Mouse (Mus musculus) adipocyte (in vitro differentiated cells): ENCODE data around the gene Usp2.

Experiments used
- DNase-seq: peaks from one replicate; pipeline ENCODE4 v3.0.0-alpha.2; 2016; ENCODE audit warnings: low spot score

Gene Usp2

DNA sequence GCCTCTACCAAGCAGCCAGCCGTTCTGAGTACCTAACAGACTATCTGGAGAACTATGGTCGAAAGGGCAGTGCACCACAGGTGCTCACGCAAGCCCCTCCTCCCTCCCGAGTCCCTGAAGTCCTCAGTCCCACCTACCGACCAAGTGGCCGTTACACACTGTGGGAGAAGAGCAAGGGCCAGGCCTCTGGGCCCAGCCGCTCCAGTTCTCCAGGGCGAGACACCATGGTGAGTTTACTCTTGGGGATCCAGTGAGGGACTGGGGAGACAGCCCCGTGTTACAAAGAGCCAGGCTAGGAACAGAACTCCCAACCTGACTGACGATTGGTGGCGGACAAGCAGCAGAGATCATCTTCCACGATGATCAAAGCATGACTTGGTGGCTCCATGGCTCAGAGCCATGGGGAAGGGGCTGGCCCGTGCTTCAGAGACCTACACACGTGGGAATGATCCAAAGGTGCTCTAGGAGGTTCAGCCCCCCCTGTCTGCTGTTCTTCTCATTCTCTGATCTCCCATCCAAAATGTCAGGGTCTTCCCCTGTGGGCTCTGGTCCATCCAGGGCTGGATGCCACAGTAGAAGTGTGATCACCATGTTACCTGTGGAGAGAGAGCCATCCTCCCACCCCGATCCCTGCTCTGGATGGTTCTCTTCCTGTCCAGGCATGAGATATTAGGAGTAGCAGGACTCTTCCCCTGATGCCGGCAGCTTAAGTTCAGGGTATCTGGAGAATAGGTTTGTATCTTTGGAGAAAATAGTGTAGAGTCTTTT lies 9.4 kb downstream of the Usp2 start:
- DNase-seq, result no peak

DNA sequence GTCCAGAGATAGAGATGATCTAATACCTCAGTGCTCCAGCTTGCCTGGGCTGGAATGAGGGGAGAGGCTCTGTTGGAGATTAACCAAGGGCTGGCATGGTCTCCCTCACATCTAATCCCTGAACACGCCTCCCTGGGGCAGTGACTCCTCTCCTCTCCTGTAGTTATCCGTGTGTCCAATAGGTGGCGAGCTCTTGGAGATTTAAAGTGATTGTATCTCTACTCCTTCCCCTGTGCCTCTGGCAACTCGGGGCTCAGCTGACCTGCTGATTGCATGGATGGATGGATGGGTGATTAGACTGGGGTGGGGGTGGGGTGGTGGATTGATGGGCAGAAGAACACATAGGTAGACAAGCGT lies 9.9 kb downstream of the Usp2 start:
- DNase-seq, result peak; percentile 77

DNA sequence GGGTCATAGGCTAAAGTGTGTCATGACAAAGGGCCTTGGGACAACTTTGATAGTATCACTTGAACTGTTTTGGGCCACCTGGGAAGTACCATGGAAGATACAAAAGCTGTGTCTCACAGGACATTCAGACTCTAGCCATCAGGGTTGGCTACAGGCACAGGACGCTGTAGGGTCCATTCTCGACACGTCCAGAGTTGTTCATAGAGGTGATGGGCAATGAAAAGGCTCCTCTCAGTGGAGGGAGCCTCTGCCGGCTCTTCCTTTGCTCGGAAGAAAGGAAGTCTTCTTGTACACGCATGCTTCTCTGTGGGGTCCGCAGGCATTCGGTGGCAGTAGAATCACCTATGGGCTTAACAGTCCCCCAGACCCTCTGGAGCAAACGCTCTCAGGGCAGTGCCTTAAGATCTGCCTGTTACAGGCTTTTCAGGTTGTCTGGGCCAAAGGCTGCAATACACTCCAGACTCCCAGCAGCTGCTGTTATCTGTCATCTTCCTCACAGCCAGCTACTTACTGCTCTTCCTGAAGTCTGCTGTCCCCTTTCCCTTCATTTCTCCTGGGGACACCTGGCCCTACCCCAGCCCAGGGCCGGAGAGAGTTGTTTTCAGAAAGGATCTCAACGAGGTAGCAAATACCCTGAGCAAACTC lies 10.6 kb downstream of the Usp2 start:
- no peak for DNase-seq

- DNase-seq, result no peak
Measured at GRCm38 (mm10) chr9:44078136-44078797, 11.4 kb downstream of the Usp2 start.

DNA sequence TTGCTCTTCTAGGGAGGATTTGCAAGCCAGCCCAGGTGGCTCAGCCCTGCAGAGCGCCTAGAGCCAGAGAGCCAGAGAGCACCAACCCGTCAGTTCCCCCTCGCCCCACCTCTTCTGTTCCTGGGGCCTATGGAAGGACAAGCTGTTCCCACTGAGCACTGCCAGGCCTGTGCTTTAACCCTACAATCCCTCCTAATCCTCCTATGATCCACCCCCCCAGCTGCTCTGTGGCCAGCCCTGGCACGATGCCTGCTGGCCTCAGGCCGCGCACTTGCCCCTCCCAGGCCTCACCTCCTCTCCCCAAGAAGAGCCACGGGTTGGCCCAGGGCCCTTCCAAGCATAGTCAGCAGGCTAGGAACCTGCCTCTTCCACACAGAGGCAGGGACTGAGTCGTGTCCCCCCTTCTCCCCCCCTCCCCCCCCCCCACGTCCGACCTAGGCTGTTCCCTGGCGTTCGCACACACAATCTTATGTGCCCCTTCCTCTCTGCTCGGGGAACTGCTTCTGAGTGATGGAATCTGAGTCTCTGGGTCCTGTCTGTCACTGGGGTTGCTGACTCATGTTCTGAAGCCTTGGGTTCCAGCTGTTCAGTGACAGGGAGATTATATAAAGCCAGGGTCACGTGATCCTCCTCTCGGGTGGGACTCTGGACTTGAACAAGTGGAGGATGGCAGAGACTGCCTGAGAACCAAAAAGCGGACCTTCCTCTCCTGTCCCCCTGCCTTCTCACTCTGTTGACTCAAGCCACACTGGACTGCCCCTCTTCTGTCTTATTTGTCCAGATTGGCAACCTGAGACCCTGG lies 12.3 kb downstream of the Usp2 start:
- peak; percentile 93 for DNase-seq

DNA sequence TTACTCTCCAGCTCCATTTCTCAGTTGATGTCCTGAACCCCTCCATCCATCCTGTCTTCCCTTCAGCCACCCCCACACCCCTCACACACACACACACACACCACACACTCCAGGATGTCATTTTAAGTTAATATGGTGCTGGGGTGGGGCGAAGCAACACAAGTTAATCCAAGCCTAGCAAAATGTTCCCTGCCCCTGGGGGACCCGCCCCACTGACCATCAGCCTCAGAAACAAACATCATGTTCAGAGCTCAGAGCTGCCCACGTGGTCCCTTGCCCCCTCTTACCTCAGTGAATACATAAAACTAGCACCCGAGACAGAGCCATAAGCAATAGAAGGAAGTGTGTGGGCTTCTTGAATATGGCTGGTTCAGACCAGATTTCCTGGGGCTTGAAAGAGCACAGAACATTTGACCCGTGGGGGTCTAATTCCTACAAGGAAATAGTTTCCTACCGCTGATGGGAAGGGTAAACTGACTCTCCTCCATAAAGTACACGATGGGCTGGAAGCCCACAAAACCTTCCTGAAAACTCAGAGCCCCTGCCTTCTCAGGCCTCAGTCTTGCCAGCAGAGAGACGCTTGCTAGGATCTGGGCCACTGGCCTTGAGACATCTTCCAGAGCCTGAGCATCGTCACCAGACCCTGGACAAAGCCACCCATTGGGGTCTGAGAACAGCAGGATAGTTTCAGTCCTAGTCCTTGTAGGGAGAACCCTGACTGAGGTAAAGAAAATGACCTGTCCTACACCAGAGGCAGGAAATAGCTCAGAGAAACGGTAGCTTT lies 13.4 kb downstream of the Usp2 start:
- no peak for DNase-seq

- peak; percentile 60 for DNase-seq
Measured at GRCm38 (mm10) chr9:44080953-44081352, 14.1 kb downstream of the Usp2 start.

DNA sequence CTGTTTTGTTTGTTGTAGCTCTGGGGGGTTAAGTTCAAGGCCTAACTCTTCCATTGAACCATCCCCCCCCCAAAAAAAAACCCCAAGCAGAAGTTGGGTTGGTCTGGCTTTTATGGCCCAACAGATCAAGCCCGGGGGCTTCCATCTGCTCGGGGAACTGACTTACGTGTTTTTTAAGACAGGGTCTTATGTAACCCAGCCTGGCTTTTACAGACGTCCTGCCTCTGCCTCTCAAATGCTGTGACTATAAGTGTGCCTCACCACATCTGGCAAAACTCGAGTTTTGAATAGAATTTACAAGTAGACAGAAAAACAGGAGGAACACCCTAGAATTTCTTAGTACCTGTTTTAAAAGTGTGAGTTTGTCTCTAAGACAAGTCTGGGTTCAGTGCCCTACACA lies 14.8 kb downstream of the Usp2 start:
- DNase-seq, result no peak

DNA sequence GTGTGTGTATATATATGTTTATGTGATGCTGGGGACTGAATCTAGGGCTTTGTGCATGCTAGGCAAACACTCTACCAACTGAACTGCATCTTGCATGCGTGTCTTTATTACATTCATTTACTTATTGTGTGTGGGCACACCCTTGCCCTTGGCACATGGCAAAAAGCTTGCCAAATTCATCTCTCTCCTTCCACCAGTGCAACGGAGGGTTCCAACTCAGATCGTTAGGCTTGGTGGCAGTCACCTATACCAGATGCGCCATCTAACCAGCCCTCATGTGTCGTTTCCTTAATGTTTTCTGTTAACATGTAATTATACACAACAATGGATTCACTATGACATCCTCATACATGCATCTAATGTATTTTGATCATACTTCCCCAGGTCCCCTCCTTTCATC lies 15.4 kb downstream of the Usp2 start:
- no peak for DNase-seq

GRCm38 (mm10) chr9:44083392-44084121 lies 16.7 kb downstream of the Usp2 start:
- no peak for DNase-seq

DNA sequence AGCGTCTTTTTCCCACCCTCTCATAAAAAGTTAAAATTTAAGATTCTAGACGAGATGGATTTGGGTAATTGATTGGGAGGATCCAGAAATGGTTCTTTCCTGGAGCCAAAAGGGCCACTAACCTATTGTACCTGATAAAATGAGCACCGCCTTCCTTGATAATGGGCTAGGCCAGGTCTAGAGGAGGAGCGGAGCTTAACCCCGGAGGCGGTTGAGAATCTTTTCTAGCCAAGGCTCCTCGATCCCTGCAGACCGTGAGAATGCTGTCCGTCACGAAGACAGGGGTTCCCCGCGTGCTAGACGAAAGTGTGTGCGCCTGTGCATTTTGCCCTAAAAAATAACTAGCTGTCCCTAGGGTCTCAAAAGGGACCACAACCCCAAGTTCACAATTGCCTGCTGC lies 17.4 kb downstream of the Usp2 start:
- DNase-seq, result no peak

DNA sequence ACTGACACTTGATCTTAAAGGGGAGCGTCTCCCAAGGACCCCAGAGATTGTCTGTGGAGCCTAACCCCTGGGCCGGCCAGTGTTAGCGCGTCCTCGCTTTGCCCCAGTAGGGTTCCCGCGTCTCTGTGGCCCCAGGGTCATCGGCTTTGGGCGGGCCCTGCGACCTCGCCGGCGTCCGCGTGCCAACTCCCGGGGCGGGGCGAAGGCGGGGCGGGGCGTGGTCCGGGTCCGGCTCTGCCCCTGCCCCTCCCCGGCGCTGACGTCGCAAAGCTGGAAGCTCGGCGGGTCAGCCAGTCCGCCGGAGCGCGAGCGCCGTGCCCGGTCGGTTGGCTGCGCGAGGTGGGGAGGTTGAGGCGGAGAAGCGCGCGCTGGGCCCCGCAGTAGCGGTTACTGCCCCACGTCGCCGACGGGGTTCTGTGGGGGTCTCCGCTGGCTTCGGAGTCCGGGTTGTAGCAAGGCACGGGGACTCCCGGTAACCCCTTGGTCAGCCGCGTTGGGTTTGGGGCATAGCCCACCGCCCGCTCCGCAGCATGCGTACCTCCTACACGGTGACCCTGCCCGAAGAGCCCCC lies 17.9 kb downstream of the Usp2 start:
- DNase-seq, result no peak

DNA sequence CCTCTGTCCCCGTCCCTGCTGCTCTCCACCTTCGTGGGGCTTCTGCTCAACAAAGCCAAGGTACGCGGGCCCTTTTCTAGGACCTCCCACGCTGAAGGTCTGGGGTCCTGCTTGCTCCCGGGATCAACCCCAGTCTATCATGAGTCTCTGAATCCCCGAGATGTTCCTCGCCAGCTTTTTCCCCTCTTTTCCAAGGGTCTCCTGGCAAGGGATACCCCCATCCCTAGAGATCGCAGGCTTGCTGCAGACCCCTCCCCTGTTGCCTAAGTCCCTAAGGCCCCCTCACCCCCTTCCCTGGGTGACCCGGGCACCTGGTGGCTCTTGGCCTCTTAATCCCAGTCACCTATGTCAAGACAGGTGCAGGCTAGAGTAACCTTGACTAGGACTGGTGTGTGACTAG lies 18.5 kb downstream of the Usp2 start:
- no peak for DNase-seq

DNA sequence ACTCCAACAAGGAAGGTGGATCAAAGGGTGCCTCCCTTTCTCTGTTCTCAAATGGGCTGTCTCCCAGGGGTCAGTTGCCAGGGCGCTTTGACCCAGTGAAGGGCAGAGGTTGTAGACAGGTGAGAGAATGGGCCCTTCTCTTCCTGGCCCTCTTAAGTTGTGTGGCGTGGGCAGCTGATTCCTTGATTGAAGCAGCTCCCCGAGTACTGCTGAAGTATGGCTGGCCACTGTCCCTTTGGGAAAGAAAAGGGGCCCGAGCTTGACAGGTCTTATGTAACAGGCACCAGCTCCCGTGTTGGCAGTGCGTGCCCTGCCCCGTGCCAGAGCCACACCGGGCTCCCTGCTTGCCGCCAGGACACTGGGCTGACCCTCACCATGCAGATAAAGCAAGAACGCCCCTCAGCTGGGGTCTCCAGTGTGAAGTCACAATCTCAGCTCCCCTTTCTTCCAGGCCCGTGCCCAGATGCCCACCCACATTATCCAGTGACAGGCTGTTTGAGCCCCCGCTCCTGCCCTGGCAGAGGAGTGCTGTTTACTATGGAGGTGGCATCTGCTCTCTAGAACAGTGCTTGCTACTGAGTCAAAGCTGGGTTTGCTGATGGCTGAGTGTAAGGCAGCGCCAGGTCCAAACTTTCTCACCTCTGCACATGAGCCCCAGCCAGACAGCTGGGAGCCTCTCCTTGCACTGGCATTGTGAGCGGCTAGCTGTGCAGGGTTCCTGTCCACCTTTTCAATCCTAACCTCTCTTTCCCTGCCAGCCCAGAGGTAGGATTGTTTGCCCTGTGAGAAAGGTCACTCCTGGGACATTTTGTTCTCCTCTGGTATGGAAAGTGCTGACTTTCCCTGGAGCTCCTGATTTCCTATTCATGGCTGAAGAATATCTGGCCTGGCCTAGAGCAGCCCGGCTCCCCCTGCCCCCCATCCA lies 19.2 kb downstream of the Usp2 start:
- DNase-seq, result no peak

DNA sequence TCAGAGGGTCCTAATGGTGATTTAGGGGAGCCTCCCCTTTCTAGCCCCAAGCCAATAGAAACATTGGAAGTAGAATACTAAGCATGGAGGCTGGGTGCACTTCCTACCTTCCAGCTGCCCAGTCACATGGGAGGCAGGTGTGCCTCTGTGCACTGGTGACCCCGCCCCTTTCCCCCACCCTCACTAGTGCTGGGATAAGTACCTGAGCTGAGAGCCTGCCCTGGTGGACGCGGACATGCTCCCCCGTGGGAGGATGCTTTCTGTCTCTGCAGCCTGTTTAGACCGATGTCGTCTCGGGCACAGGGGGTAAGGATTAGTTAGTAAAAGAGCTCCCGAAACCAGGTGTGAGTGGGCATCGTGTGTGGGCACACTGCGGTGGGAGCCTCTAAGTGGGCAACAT lies 20.1 kb downstream of the Usp2 start:
- no peak for DNase-seq

DNA sequence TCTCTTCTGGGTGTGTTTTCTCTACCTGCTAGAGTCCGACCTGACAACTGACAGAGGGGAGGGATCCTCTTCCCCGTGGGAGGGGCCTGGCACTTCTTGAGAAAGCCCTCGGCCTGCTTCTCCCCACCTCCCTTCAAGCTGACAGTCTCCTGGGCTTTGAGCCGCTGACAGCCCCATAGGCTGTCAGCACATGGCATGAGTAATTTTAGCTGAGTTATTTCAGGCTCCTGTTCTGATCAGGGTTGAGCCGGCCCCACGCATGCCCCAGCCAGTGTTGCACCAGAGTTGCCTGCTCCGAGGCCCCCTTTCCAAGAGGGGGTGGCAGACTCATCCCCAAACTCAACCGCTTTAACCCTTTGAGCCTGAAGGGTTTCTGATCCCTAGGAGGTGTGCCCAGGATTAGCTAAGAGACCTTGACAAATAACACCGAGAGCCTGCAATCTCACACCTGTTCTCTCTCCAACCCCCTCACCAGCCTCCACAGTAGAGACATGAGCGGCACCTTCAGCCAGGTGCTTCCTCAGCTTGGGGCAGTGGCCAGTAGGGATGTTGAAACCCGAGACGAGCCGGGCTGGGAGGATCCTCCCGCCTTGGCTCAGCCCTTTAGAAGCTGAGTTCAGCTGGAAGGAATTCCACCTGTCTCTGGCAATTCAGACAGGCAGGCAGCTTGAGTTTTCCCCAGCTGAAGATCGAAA lies 21.1 kb downstream of the Usp2 start:
- DNase-seq, result peak; percentile 79

GRCm38 (mm10) chr9:44088877-44089608 lies 22.2 kb downstream of the Usp2 start:
- no peak for DNase-seq
